Mouse (Mus musculus) heart, embryonic 11.5 days (tissue): ENCODE results near the gene Pbxip1. TPM values are rescaled to one million over a fixed set of nuclear protein-coding genes. Genes with fewer than 3 reads are reported as not detected.

ENCODE experiments used
- ATAC-seq: fragments of 200-750 bp; cut with Nextera tagmentation; replicated peaks from 2 replicates; pipeline ENCODE4 v1.8.0; 2017; ENCODE audit warnings: moderate library complexity; ENCODE audit not compliant: insufficient number of reproducible peaks, low FRiP score, low TSS enrichment
- H3K27ac ChIP-seq: fragments of 300-500 bp; sonication (generic); 2 replicates; pipeline ENCODE4 v1.5.1; 2014; ENCODE audit warnings: mild to moderate bottlenecking, low read depth, low read length
- H3K27me3 ChIP-seq: fragments of 300-500 bp; sonication (generic); 2 replicates; pipeline ENCODE4 v1.6.1; 2014; ENCODE audit warnings: mild to moderate bottlenecking, low read length, mixed read lengths; ENCODE audit not compliant: control insufficient read depth, insufficient read depth
- H3K36me3 ChIP-seq: fragments of 300-500 bp; sonication (generic); 2 replicates; pipeline ENCODE4 v1.6.1; 2014; ENCODE audit warnings: mild to moderate bottlenecking, low read length, moderate library complexity, mixed read lengths; ENCODE audit not compliant: control insufficient read depth, insufficient read depth
- H3K4me1 ChIP-seq: fragments of 300-500 bp; sonication (generic); 2 replicates; pipeline ENCODE4 v1.6.1; 2014; ENCODE audit warnings: low read length; ENCODE audit not compliant: control insufficient read depth, insufficient read depth
- H3K4me2 ChIP-seq: fragments of 300-500 bp; sonication (generic); 2 replicates; pipeline ENCODE4 v1.6.1; 2014; ENCODE audit warnings: mild to moderate bottlenecking, moderate library complexity
- H3K4me3 ChIP-seq: fragments of 300-500 bp; sonication (generic); 2 replicates; pipeline ENCODE4 v1.5.1; 2014; ENCODE audit warnings: low read depth, low read length
- H3K9ac ChIP-seq: fragments of 300-500 bp; sonication (generic); 2 replicates; pipeline ENCODE4 v1.6.1; 2014; ENCODE audit warnings: mild to moderate bottlenecking, low read depth, low read length, moderate library complexity
- H3K9me3 ChIP-seq: fragments of 300-500 bp; sonication (generic); replicated peaks from 2 replicates; pipeline ENCODE4 v1.6.1; 2016; ENCODE audit warnings: low read length; ENCODE audit not compliant: control insufficient read depth
- WGBS: fragments of 180-500 bp; shearing (Covaris S2); extraction: QIAGEN DNeasy Blood & Tissue Kit; methylation state at CpG from one replicate; pipeline ENCODE4 v1.1.7; 2014; ENCODE audit not compliant: insufficient replicate concordance; 5-methylcytosine and 5-hydroxymethylcytosine counted together
- polyA plus RNA-seq: library from polyadenylated mRNA; unstranded; fragments of >200 nt; fragmentation: Nextera tagmentation; extraction: Ambion mirVana; gene quantifications from 2 replicates; pipeline ENCODE4 v1.2.1, GENCODE M21; 2014

The Pbxip1 gene
- polyA plus RNA-seq, 1 experiment from 2014 or later: 28.6 TPM

GRCm38 (mm10) chr3:89456726-89457665 is 20.5 kb downstream of the Pbxip1 start:
- Histone ChIP-seq H3K4me2 (0 out of 2 replicates have a peak overlapping the region, but pooled peaks have one; percentile 16), H3K9me3 (no peaks in the 10 kb centered on the region), H3K4me1 (peaks cover 17% of the 10 kb centered on the region), H3K27me3 (no peaks in the 10 kb centered on the region), H3K4me3 (no peak overlapping the region), H3K9ac (no peak overlapping the region), H3K27ac (no peak overlapping the region), H3K36me3 (no peaks in the 10 kb centered on the region)
- no peak for ATAC-seq
- 39% methylated on average over 10 of the region's 10 CpGs for WGBS

- WGBS: 42% methylated on average over 13 of the region's 13 CpGs
- H3K4me2 ChIP-seq: peak overlapping the region; percentile 88
- H3K27ac ChIP-seq: peak overlapping the region; percentile 85
- H3K36me3 ChIP-seq: no peaks in the 10 kb centered on the region
- H3K4me3 ChIP-seq: peak overlapping the region; percentile 60
- H3K4me1 ChIP-seq: peaks cover 14% of the 10 kb centered on the region
- peak overlapping the region; percentile 87; the same call in 1 of the 2 replicates for H3K9ac ChIP-seq
- ATAC-seq: 0 out of 2 replicates have a peak, but pooled peaks have one; percentile 49
- no peaks in the 10 kb centered on the region for H3K27me3 ChIP-seq
- H3K9me3 ChIP-seq: no peaks in the 10 kb centered on the region
Observed at GRCm38 (mm10) chr3:89458372-89458964, 22.0 kb downstream of the Pbxip1 start.

GRCm38 (mm10) chr3:89458965-89459807 is 22.7 kb downstream of the Pbxip1 start:
- Histone ChIP-seq H3K4me2 (peak overlapping the region; percentile 88), H3K9me3 (no peaks in the 10 kb centered on the region), H3K9ac (peak overlapping the region; percentile 87), H3K4me3 (peak overlapping the region; percentile 60), H3K4me1 (peaks cover 14% of the 10 kb centered on the region), H3K27ac (peak overlapping the region; percentile 85), H3K36me3 (no peaks in the 10 kb centered on the region), H3K27me3 (no peaks in the 10 kb centered on the region)
- 1% methylated on average over 35 of the region's 36 CpGs for WGBS
- ATAC-seq: peak; percentile 87

GRCm38 (mm10) chr3:89468268-89468667 is 31.8 kb downstream of the Pbxip1 start:
- Histone ChIP-seq H3K27me3 (no peaks in the 10 kb centered on the region), H3K4me3 (no peak overlapping the region), H3K27ac (no peak overlapping the region), H3K4me2 (no peak overlapping the region), H3K36me3 (peaks cover 4% of the 10 kb centered on the region; the same call in 1 of the 2 replicates), H3K4me1 (no peaks in the 10 kb centered on the region), H3K9ac (no peak overlapping the region), H3K9me3 (no peaks in the 10 kb centered on the region)
- WGBS: 46% methylated on average over 4 of the region's 4 CpGs
- no peak for ATAC-seq

GRCm38 (mm10) chr3:89472280-89472679 is 35.8 kb downstream of the Pbxip1 start:
- no peak for ATAC-seq
- Histone ChIP-seq H3K9me3 (no peaks in the 10 kb centered on the region), H3K27me3 (no peaks in the 10 kb centered on the region), H3K4me3 (no peak overlapping the region), H3K36me3 (peaks cover 4% of the 10 kb centered on the region; the same call in 1 of the 2 replicates), H3K4me1 (no peaks in the 10 kb centered on the region), H3K4me2 (no peak overlapping the region), H3K9ac (no peak overlapping the region), H3K27ac (no peak overlapping the region)
- WGBS: 68% methylated on average over 7 of the region's 7 CpGs

- H3K4me1 ChIP-seq: no peaks in the 10 kb centered on the region
- no peak overlapping the region for H3K27ac ChIP-seq
- H3K27me3 ChIP-seq: no peaks in the 10 kb centered on the region
- no peak overlapping the region for H3K4me2 ChIP-seq
- ATAC-seq: no peak
- no peaks in the 10 kb centered on the region for H3K36me3 ChIP-seq
- 69% methylated on average over 6 of the region's 6 CpGs for WGBS
- no peaks in the 10 kb centered on the region for H3K9me3 ChIP-seq
- H3K4me3 ChIP-seq: no peak overlapping the region
- H3K9ac ChIP-seq: no peak overlapping the region
Observed at GRCm38 (mm10) chr3:89473838-89474237, 37.3 kb downstream of the Pbxip1 start.

GRCm38 (mm10) chr3:89479055-89479454 is 42.5 kb downstream of the Pbxip1 start:
- no peak overlapping the region for H3K4me3 ChIP-seq
- H3K36me3 ChIP-seq: no peaks in the 10 kb centered on the region
- WGBS: 68% methylated on average over 6 of the region's 6 CpGs
- no peak for ATAC-seq
- H3K4me1 ChIP-seq: no peaks in the 10 kb centered on the region
- no peaks in the 10 kb centered on the region for H3K9me3 ChIP-seq
- no peak overlapping the region for H3K4me2 ChIP-seq
- H3K9ac ChIP-seq: no peak overlapping the region
- 0 out of 2 replicates have a peak, but pooled peaks cover 2% of the 10 kb centered on the region for H3K27me3 ChIP-seq
- H3K27ac ChIP-seq: no peak overlapping the region

GRCm38 (mm10) chr3:89481488-89481887 is 45.0 kb downstream of the Pbxip1 start:
- Histone ChIP-seq H3K27ac (no peak overlapping the region), H3K36me3 (no peaks in the 10 kb centered on the region), H3K4me1 (no peaks in the 10 kb centered on the region), H3K9ac (no peak overlapping the region), H3K27me3 (0 out of 2 replicates have a peak, but pooled peaks cover 2% of the 10 kb centered on the region), H3K4me3 (no peak overlapping the region), H3K9me3 (no peaks in the 10 kb centered on the region), H3K4me2 (no peak overlapping the region)
- no peak for ATAC-seq
- 45% methylated on average over 2 of the region's 2 CpGs for WGBS
